Mouse (Mus musculus): ENCODE results near the gene Frrs1.
"Not testable (repeated sequence)": the region's sequence is repeated elsewhere in the genome, so short reads cannot be mapped to it uniquely, and the experiment has no call there.

Gene Frrs1

DNA sequence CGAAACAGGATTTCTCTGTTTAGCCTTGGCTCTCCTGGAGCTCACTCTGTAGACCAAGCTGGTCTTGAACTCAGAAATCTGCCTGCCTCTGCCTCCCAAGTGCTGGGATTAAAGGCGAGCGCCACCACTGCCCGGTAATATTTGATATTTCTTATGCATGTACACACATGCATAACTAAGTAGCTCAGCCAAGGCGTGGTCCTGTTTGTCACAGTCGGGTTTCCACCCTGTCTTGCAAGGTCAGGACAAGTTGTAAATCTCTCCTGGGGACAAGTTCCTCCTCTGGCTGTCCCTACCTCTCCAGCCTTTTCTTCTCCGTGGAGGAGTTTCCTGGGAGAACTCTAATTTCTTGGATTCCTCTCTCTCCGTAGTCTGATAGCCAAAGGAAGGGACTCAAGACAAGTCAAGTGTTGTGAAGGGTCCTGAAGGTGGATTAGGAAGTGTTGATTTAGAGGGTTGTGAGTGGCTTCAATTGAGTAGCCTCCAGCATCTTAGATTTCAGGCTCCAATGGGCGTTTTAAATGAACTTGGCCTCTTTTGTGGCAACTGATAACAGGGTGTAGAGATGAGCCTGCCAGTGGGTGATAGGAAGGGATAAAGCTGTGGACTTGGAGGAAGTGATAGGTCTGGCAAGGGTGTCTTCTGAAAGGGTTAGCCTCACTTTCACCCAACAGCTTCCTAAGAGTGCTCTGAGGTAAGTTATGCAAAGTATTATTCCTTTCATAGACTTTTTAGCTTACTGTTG, at the start of gene Frrs1:
TSS of gene Frrs1 (plus strand) at position 524 of the 745 bp plus-strand sequence.
- DNase-seq, result no peak

DNA sequence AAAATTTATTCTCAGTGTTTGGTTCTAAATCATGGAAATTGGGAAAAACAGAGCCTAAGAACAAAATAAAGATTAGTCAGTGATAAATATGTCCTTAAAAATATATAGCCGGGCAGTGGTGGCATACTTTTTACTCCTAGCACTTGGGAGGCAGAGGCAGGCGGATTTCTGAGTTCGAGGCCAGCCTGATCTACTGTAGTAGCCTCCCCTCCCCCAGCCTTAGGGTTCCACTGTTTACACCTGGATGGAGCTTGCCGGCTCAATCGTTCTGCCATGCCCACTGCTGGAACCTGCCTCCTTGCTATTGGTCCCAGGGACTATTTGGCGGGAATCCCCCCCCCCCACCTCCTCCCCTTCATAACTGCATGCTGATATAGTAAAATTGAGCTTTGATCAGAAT, 48.9 kb upstream of the Frrs1 start:
- not testable (repeated sequence) for DNase-seq

- no peak for DNase-seq
Measured at GRCm38 (mm10) chr3:116812946-116813345, 46.3 kb upstream of the Frrs1 start.

GRCm38 (mm10) chr3:116815305-116815797, 43.9 kb upstream of the Frrs1 start:
- DNase-seq, result no peak

GRCm38 (mm10) chr3:116815916-116816315, 43.3 kb upstream of the Frrs1 start:
- no peak for DNase-seq

DNA sequence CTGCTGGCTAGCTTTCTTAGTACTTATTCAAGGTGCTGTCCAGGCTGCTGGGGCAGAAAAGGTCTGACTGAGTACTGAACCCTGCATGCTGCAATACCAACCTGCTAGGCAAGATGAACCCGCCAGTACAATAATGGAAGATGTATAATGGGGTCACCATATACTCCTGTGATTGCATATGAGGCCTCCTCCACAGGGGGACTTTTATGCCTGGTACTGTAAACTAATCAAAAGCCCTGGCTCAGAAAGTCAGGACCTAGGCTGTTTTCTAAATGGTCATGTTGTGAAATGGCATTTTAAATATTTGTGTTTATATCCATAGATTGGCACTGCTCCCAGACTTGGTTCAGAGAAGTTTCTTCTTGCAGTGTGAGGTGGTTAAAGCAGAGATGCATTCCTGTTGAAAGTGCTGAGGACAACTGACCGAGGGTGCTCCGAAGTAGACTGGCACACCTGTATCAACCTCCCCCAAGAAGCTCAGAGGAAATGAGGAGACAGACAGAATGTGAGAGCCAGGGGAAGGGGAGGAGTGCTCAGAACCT, 42.5 kb upstream of the Frrs1 start:
- no peak for DNase-seq

GRCm38 (mm10) chr3:116817231-116817630, 42.0 kb upstream of the Frrs1 start:
- no peak for DNase-seq

DNA sequence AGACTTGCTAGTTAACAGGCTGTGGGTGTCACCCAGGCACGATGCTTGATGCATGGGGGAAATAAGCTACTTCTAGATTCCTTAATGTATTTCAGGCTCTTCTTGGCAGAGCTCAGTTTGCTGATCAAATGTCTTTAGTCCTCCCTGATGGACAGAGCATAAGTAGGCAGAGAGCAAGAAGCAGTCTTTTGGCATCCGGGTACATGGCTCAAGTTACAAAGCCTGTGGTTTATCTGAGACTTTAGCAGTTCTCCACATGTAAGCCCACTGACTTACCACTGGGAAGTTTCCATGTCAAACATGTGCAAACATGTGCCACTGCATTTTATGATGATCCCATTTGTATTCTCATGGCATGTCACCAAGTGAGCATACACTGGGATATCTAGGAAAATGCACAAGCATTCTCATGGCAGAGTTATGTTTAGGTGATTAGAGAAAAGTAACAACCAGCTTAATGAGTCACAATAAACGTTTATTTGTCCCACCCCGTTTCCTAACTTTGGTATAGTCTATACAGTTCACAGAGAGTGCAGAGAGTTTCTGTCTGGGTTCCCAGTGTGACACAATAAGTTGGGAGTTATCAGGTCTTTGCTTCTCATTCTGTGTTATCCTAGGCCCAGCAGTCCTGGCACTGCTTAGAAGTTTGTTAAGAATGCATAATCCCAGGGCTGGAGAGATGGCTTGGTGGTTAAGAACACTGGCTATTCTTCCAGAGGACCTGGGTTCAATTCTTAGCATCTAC, 32.6 kb upstream of the Frrs1 start:
- no peak for DNase-seq

DNA sequence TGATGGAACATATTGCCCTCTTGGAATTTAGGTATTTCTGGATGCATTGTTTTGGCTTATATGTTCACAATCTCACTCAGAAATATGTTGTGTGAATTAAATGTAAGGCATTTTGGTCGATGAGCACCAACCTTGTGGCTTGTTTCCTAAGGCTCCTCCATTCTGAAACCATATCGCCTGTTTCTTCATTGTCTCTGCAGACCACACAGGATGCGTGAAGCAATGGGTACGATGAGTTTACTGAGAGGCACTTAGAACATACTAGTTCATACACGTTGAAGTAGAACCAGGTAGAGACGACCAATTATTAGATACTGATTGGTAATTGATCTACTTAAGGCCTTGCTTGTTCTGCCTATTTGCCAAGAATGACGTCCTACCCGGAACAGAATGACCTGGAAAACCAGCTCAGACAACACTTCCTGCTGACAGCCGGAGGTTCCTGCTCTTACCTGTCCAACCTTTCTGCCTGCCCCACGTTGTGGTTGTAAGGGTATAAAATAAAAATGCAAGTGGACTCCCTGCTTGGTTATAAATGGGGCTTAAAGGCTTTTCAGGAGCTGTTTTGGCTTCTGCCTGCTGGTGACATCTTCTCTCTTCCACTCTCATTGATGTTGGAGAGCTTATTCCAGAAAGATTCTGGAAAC, 29.9 kb upstream of the Frrs1 start:
- DNase-seq, result no peak

DNA sequence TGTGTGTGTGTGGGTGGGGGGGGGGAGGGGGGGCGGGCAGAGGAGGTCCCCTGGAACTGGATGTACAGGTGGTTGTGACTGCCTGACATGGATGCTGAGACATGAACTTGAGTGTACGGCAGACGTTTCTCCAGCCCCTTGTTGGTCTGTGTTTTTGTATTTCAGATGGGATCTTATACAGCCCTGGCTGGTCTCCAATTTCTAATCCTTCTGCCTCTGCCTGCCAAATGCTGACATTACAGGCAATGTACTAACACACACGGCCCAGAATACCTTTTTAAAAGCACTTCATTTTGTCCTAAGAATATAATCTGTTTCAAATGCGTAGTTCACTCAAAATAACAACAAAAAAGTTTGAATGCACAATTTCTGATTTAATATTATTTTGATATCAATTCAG, 27.9 kb upstream of the Frrs1 start:
- peak; percentile 4 to 17 for DNase-seq

DNA sequence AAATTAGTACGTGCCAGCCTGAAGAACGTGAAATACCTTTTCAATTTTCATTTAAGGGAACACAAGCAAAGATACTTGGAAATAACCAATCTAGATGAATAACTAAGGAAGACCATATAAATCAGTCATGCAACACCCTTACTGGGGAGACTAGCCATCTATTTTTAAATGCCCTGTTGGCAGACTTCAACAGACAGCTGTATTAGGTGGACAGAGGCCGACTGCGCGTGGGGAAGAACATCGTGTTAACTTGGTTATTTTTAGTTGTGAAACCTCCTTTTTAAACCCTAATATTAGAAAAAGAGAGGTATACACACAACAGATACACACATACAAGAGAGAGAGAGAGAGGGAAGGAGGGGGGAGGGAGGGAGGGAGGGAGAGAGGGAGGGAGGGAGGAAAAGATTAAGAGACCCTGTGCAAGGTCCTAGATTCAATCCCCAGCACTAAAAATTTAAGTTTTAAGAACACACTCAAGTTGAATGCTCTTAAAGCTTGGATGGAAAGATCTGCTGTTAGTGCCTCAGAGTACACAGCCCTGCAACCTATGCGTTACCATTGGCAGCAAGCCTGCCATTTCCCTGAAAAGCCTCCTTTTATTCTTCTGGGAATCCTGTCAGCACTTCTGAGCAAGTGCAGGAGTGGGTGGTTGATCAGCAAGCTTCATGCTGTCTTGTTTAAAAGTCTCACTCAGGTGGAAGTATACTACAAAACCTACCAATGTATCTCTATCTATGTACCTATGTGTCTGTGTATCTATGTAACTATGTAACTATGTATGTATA, 26.5 kb upstream of the Frrs1 start:
- DNase-seq, result no peak

DNA sequence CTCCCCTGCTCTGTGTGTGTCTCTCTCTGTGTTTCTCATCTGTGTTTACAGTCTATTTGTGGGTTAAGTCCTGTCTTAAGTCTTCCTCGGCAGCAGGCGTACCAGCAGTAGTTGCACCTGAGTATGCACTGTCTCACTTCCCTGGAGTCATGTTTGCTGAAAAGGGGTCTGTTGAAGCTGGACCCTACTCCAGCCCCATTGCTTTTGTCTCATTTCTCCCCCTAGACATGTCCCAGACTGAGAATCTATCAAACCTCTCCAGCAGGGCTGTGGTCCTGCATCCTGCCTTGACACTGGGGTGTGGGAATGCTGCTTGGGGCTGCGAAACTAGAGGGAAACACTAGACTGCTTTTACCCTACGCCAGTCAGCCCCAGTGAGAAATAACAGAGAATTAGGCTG, 25.8 kb upstream of the Frrs1 start:
- DNase-seq, result no peak

GRCm38 (mm10) chr3:116834241-116834640, 25.0 kb upstream of the Frrs1 start:
- no peak for DNase-seq

GRCm38 (mm10) chr3:116835350-116835749, 23.9 kb upstream of the Frrs1 start:
- no peak for DNase-seq

DNA sequence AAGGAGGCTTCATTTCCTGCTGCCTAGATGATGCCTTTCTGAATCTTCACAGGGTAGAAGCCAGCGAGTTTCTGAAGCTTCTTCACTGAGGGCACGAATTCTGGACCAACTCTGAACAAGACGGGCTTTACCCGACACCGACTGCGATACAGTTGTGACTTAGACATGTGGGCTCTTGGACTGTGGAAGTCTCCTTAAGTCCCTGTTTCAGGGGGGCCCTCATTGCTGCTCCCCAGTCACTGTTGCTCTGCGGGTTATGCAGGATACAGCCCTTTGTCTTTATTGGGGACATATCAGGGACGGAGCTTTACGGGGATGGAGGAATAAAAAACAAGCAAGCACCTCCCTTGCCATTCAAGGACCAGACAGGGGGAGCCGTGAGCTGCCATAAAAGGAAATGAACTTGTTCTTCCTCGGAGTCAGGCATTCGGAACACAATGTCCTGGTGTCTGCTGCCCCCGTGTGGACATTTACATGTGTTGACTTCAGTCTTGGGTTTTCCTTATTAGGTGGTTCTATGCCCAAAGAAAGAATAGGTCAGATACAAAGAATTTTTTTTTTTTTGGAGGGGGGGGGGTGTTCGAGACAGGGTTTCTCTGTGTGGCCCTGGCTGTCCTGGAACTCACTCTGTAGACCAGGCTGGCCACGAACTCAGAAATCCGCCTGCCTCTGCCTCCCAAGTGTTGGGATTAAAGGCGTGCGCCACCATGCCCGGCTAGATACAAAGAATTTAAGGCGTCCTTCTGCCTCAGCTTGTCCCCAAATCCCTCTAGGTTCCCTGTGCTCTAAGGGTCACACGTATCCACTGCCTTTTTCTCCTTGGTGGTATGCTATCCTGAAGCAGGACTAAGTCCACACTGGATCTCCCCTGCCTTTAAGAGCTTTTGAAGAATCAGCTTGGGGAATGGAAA, 23.2 kb upstream of the Frrs1 start:
- peak; percentile 90 to 94 for DNase-seq

GRCm38 (mm10) chr3:116836681-116837475, 22.4 kb upstream of the Frrs1 start:
- no peak for DNase-seq

DNA sequence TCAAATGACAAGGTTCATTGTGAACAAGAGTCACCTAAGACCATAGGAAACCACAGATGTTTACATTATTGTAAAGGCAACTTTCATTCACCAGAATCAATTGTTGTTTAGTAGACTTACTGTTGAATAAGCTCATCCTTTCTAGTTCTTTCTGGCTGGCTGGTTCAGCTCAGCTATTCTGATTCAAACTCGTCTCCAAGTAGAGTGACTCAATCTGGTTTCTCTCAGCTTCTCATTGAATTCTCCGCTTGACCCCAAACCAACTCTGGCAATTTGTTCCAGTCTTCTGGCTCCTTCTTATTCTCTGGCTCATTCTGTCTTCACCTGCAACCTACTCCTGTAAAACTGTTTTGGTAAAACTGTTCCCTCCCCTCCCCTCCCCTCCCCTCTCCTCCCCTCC, 18.0 kb upstream of the Frrs1 start:
- DNase-seq, result no peak

DNA sequence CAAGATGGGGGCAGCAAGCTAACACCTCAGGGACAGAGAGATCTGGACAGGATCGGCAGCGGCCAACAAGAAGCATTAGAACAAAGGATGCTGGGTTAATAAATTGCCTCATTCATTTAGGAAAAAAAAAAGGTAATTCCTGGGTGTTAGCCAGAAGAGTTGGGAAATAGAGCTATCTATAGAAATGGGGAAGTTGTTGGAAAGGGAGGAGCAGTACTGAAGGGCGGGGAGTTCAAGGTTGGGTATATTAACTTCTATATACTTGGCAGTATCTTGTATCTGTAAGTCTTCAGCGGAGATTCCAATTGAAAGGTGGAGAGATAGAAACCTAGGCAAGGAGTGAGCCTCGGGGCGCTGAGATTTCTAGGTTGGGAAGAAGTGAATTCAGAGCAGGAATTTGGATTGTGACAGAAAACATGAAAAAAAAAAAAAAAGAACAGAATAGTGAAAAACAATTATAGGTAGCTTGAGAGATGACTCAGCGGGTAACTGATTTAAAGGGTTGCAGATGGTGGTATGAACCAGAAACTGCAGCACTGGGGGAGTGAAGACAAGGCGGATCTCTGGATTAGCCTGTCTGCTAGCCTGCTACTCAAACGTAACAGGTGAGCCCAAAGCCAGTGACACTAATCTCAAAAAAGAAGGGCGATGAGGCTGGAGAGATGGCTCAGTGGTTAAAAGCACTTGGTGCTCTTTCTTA, 14.2 kb upstream of the Frrs1 start:
- no peak for DNase-seq

DNA sequence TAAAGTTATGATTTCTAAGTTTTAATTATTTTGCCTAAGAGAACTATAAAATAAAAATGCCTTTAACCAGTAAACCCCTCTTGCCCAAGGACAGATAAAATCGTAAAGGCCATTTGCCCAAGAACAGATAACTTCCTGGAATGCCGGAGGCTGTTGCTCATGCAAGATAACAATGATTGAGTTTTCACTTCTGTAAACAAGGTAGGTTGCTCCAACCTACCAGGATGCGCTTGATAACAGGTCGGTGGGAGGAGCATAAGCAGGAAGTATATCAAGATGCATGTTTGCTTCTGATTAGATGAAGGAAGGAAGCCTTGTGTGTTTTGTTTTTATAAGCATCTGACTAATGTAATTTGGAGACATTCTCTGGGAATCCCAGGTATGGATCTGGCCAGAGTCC, 13.2 kb upstream of the Frrs1 start:
- DNase-seq, result no peak

DNA sequence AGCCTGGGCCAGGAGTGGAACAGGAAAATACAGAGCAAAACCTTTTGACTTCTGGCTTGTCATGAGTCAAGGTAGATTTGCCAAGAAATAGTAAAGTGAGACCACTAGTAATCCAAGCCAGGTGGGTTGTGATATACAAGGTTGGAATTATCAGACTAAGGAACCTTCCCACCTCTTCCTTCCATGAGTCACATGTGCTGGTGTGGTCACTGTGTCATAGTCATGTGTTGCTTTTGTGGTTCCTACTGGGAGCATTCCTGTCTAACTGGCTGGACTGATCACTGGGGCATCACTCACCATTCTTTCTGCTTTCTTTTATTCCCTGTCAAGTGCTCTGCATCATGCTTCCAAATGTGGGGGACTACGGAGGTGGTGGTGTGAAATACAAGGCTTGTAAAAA, 11.2 kb upstream of the Frrs1 start:
- DNase-seq, result no peak
